Mouse (Mus musculus) kidney, postnatal 36 days (tissue): ENCODE measurements around the gene Fam120a.
A peak's percentile ranks its signal among the peaks of the same experiment; 100 is the strongest.

Source experiments
- DNase-seq, 2 experiments: peaks; one replicate each; pipeline ENCODE4 v3.0.0; 2021 to 2022; ENCODE audit warnings: mixed read lengths in 2 of 2

Fam120a gene

GRCm38 (mm10) chr13:48911426-48911825, 56.4 kb downstream of the Fam120a start:
- DNase-seq = no peak

- no peak for DNase-seq
Measured at GRCm38 (mm10) chr13:48905458-48905857, 62.4 kb downstream of the Fam120a start.

- DNase-seq = no peak
Measured at GRCm38 (mm10) chr13:48895376-48895775, 72.4 kb downstream of the Fam120a start.

GRCm38 (mm10) chr13:48890260-48890960, 77.4 kb downstream of the Fam120a start:
- peak; percentile 46 to 75 for DNase-seq

GRCm38 (mm10) chr13:48878534-48878933, 89.3 kb downstream of the Fam120a start:
- DNase-seq = peak; percentile 99 to 100

- DNase-seq = peak; percentile 34 to 67
Measured at GRCm38 (mm10) chr13:48877805-48878204, 90.0 kb downstream of the Fam120a start.

GRCm38 (mm10) chr13:48872726-48873125, 95.1 kb downstream of the Fam120a start:
- no peak for DNase-seq

GRCm38 (mm10) chr13:48871887-48872606, 95.8 kb downstream of the Fam120a start:
- peak; percentile 50 to 62 for DNase-seq

GRCm38 (mm10) chr13:48870771-48871731, 96.8 kb downstream of the Fam120a start, which contains the start of gene Phf2:
Gene Phf2 (minus strand): TSS chr13:48871119.
- DNase-seq = peak in 1 of 2 experiments; percentile 59

- DNase-seq = peak in 1 of 2 experiments; percentile 64
Measured at GRCm38 (mm10) chr13:48869950-48870770, 97.7 kb downstream of the Fam120a start.

GRCm38 (mm10) chr13:48869600-48869949, 98.2 kb downstream of the Fam120a start:
- DNase-seq = peak; percentile 41 to 54

- DNase-seq = no peak
Measured at GRCm38 (mm10) chr13:48869088-48869487, 98.7 kb downstream of the Fam120a start.

GRCm38 (mm10) chr13:48864673-48865356, 103.0 kb downstream of the Fam120a start:
- DNase-seq = no peak

GRCm38 (mm10) chr13:48863556-48863955, 104.3 kb downstream of the Fam120a start:
- DNase-seq = no peak

- DNase-seq = no peak
Measured at GRCm38 (mm10) chr13:48861913-48862312, 105.9 kb downstream of the Fam120a start.

GRCm38 (mm10) chr13:48858779-48859178, 109.0 kb downstream of the Fam120a start:
- DNase-seq = no peak

- no peak for DNase-seq
Measured at GRCm38 (mm10) chr13:48858054-48858453, 109.8 kb downstream of the Fam120a start.

GRCm38 (mm10) chr13:48857246-48857932, 110.4 kb downstream of the Fam120a start:
- DNase-seq = peak; percentile 47 to 52

- DNase-seq = no peak
Measured at GRCm38 (mm10) chr13:48853947-48854346, 113.9 kb downstream of the Fam120a start.

- DNase-seq = no peak
Measured at GRCm38 (mm10) chr13:48853475-48853874, 114.3 kb downstream of the Fam120a start.

GRCm38 (mm10) chr13:48852859-48853258, 115.0 kb downstream of the Fam120a start:
- DNase-seq = peak in 1 of 2 experiments; percentile 40
